Mouse (Mus musculus): Measurements from ENCODE around the gene Sprn. TPM values are rescaled to one million over a fixed set of nuclear protein-coding genes. Genes with fewer than 3 reads are reported as not detected.

Gene Sprn
- total and polyA plus RNA-seq, 3 experiments, result 0.11 TPM; not detected in 2

DNA sequence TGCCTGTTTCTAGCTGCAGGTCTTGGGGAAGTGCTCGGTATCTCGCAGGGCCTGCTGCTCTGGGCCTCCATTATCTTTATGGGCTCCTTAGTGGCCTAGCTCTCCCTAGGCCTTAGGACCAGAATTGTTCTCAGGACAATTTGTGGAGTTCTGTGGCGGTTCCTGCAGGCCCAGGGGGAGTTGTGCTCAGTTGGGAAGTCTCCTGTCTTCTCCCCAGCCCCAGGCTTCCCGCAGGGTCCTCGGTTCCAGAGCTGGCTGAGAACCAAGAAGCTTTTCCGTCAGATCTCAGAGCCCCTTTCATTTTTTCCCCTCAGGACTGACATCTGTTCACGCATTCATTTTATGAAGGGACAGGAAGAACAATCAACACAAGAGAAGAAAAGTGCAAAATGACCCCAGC is 10.0 kb upstream of the Sprn start, which contains the start of gene Olfr522:
Olfr522 (minus strand) TSS at position 101 of the 400 bp plus-strand sequence.
- no peak for DNase-seq (ENCODE audit: low spot score)
- no peak for ATAC-seq (ENCODE audit: extremely low read depth, insufficient number of reproducible peaks, low FRiP score, poor library complexity, severe bottlenecking)
- peaks cover 4% of the 10 kb centered on the region; the same call in 1 of the 2 replicates for H3K4me1 ChIP-seq (ENCODE audit: insufficient read depth, low read depth, low read length)

DNA sequence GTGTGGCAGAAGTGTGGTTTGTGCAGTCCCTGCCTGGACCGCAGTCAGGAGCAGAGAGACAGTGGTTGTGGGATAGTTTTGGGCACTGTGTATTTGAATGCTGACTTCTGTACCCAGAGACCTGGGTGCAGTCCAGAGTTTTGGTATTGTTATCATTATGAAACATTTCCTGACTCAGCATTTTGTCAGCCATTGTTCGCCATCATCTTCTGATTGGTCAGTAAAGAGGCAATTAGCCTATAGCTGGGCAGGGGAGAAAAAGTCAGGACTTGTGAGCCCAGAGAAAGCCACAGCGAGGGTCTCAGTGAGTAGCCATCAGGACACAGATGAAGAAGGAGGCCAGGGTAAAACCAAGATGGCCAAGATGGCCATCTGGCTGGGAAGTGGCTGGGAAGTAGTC is 5.7 kb upstream of the Sprn start:
- TF ChIP-seq CTCF (IDR thresholded peaks at IDR 0.05; ENCODE audit: low read depth, low read length) (no peak), POLR2AphosphoS5 (IDR thresholded peaks at IDR 0.05; ENCODE audit: insufficient replicate concordance, low read depth, low read length) (no peak), GATA2 (IDR thresholded peaks at IDR 0.05; ENCODE audit: borderline replicate concordance, low read depth, low read length) (no peak)

More for the DNA sequence above, 10.0 kb upstream of the Sprn start, which contains the start of gene Olfr522:
- Histone ChIP-seq H3K27me3 (ENCODE audit: insufficient read depth, low read length) (peaks cover 41% of the 10 kb centered on the region), H3K4me3 (ENCODE audit: low read depth, low read length) (no peak within 1 kb of the TSS), H3K36me3 (replicated peaks) (no peaks in the 10 kb centered on the region), H3K9me3 (replicated peaks) (no peaks in the 10 kb centered on the region)
- no peak for TF ChIP-seq TAL1 (conservative IDR thresholded peaks at IDR 0.05; ENCODE audit: low read depth, low read length)
- no peak for TF ChIP-seq GATA1 (IDR thresholded peaks at IDR 0.05; ENCODE audit: borderline replicate concordance, low read length)

DNA sequence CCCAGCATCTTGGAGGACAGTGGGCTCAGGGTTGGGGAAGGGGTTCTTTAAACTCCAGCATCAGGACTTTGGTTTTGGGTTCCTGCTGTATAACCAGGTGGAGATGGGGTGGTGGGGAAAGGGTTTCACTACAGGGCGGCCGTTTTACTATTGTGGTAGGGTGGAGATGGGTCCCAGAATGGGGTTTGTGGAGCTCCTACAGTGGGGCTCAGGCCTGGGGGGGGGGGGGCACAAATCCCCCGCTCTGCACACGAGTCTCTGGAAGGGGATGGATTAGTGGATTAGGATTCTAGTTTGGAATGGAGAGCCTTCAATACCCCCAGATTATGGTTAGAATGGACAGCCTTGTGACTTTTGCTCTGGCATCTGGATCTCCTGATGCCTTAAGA is 854 bp downstream of the Sprn start:
- no peak for ATAC-seq (ENCODE audit: extremely low read depth, insufficient number of reproducible peaks, low FRiP score, poor library complexity, severe bottlenecking)
- DNase-seq (ENCODE audit: low spot score), result no peak
- TF ChIP-seq POLR2AphosphoS5 (IDR thresholded peaks at IDR 0.05; ENCODE audit: insufficient replicate concordance, low read depth, low read length) (no peak), GATA1 (IDR thresholded peaks at IDR 0.05; ENCODE audit: borderline replicate concordance, low read length) (no peak), GATA2 (IDR thresholded peaks at IDR 0.05; ENCODE audit: borderline replicate concordance, low read depth, low read length) (no peak), CTCF (IDR thresholded peaks at IDR 0.05; ENCODE audit: low read depth, low read length) (no peak), TAL1 (conservative IDR thresholded peaks at IDR 0.05; ENCODE audit: low read depth, low read length) (no peak)

More for the DNA sequence above, 5.7 kb upstream of the Sprn start:
- no peaks in the 10 kb centered on the region for H3K36me3 ChIP-seq (replicated peaks)
- H3K4me3 ChIP-seq (ENCODE audit: low read depth, low read length), result no peak overlapping the region
- ATAC-seq (ENCODE audit: extremely low read depth, insufficient number of reproducible peaks, low FRiP score, poor library complexity, severe bottlenecking), result no peak; the same call in 1 of the 2 replicates
- no peaks in the 10 kb centered on the region for H3K9me3 ChIP-seq (replicated peaks)
- peaks cover 4% of the 10 kb centered on the region; the same call in 1 of the 2 replicates for H3K4me1 ChIP-seq (ENCODE audit: insufficient read depth, low read depth, low read length)
- DNase-seq (ENCODE audit: low spot score), result no peak
- H3K27me3 ChIP-seq (ENCODE audit: insufficient read depth, low read length), result peaks cover 44% of the 10 kb centered on the region

DNA sequence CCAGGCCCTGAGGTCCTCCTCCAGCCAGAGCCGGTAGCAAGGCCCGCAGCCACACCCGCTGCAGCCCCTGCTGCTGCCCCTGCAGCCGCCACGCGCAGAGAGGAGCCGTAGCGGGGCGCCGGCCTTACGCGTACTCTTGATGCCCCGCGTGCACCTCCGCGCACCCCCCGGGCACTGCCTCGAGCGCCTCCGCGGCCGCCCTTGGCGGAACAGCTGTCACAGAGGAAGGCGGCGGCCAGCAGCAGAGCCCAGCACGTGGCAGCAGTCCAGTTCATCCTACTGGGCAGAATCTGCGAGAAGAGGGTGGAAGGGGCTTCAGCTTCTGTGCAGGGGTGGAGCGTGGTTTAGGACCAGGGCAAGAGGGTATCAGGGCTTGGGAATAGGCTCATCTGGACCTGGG is 1.3 kb downstream of the Sprn start:
- no peak for TF ChIP-seq GATA1 (IDR thresholded peaks at IDR 0.05; ENCODE audit: borderline replicate concordance, low read length)
- TF ChIP-seq POLR2AphosphoS5 (IDR thresholded peaks at IDR 0.05; ENCODE audit: insufficient replicate concordance, low read depth, low read length), result no peak
- TF ChIP-seq GATA2 (IDR thresholded peaks at IDR 0.05; ENCODE audit: borderline replicate concordance, low read depth, low read length), result no peak
- TF ChIP-seq TAL1 (conservative IDR thresholded peaks at IDR 0.05; ENCODE audit: low read depth, low read length), result no peak
- no peak for TF ChIP-seq CTCF (IDR thresholded peaks at IDR 0.05; ENCODE audit: low read depth, low read length)
- Histone ChIP-seq H3K9me3 (replicated peaks) (no peaks in the 10 kb centered on the region), H3K4me1 (ENCODE audit: insufficient read depth, low read depth, low read length) (no peaks in the 10 kb centered on the region), H3K36me3 (replicated peaks) (peaks cover 45% of the 10 kb centered on the region), H3K27me3 (ENCODE audit: insufficient read depth, low read length) (peaks cover 3% of the 10 kb centered on the region), H3K4me3 (ENCODE audit: low read depth, low read length) (no peak overlapping the region)
- ATAC-seq (ENCODE audit: extremely low read depth, insufficient number of reproducible peaks, low FRiP score, poor library complexity, severe bottlenecking) (no peak), DNase-seq (ENCODE audit: low spot score) (no peak)

More for the DNA sequence above, 854 bp downstream of the Sprn start:
- Histone ChIP-seq H3K4me3 (ENCODE audit: low read depth, low read length) (no peak overlapping the region), H3K27me3 (ENCODE audit: insufficient read depth, low read length) (peaks cover 7% of the 10 kb centered on the region), H3K4me1 (ENCODE audit: insufficient read depth, low read depth, low read length) (no peaks in the 10 kb centered on the region), H3K36me3 (replicated peaks) (peaks cover 42% of the 10 kb centered on the region), H3K9me3 (replicated peaks) (no peaks in the 10 kb centered on the region)

DNA sequence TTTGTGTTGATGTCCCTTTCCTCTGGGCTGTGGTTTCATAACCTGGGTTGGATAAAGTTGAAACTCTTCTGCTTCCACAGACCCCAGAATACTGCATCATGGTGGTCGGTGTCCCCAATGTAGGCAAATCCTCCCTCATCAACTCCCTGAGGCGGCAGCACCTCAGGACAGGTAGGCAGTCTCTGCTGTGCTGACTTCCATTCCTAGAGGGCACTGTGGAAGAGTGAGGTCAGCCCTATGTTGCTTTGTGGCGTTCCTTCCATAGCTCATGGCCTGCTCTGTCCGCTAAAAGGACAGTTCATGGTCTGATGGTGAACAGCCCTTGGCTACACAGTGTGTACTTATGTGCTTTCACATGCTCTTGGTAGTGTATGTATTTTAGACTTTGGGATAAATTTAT is 10.1 kb downstream of the Sprn start:
- Histone ChIP-seq H3K9me3 (replicated peaks) (no peaks in the 10 kb centered on the region), H3K27me3 (ENCODE audit: insufficient read depth, low read length) (no peaks in the 10 kb centered on the region), H3K4me1 (ENCODE audit: insufficient read depth, low read depth, low read length) (peaks cover 15% of the 10 kb centered on the region), H3K4me3 (ENCODE audit: low read depth, low read length) (no peak overlapping the region), H3K36me3 (replicated peaks) (peaks cover 82% of the 10 kb centered on the region)
- ATAC-seq (ENCODE audit: extremely low read depth, insufficient number of reproducible peaks, low FRiP score, poor library complexity, severe bottlenecking) (no peak), DNase-seq (ENCODE audit: low spot score) (no peak)
- TF ChIP-seq GATA2 (IDR thresholded peaks at IDR 0.05; ENCODE audit: borderline replicate concordance, low read depth, low read length) (no peak), POLR2AphosphoS5 (IDR thresholded peaks at IDR 0.05; ENCODE audit: insufficient replicate concordance, low read depth, low read length) (no peak), TAL1 (conservative IDR thresholded peaks at IDR 0.05; ENCODE audit: low read depth, low read length) (no peak), CTCF (IDR thresholded peaks at IDR 0.05; ENCODE audit: low read depth, low read length) (no peak), GATA1 (IDR thresholded peaks at IDR 0.05; ENCODE audit: borderline replicate concordance, low read length) (no peak)

DNA sequence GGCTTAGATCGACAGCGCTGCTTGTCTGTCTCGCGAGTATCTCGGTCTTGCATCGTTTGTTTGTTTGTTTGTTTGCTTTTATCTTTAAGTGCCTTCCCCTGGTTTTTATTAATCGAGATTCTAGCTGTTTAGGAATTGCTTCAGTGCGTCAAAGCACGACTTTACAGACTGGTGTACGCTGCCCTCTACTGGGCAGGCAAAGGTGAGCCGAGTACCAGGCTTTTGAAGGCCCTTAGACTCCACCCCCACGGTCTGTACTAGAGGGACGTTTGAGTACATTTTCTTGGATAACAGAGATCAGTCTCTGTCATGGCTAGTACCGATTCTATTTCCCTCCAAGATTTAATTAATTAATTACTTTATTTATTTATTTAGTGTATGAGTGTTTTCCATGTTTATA is 13.3 kb downstream of the Sprn start:
- peaks cover 65% of the 10 kb centered on the region for H3K36me3 ChIP-seq (replicated peaks)
- H3K4me3 ChIP-seq (ENCODE audit: low read depth, low read length), result no peak overlapping the region
- peak; percentile 41 for ATAC-seq (ENCODE audit: extremely low read depth, insufficient number of reproducible peaks, low FRiP score, poor library complexity, severe bottlenecking)

DNA sequence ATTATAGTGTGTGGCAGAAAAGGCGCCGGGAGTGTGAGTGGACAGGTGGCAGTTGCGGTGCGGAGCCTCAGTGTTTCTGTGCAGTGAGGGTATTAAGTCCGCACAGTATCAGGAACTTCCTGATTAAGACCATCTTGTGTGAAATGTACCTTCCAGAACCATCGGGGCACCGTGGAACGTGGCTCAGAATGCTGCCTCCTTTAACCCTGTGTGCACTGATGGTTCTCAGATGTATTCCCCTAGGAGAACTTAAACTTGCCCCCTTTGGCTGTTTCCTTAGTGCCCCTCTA is 16.7 kb downstream of the Sprn start:
- TF ChIP-seq GATA1 (IDR thresholded peaks at IDR 0.05; ENCODE audit: borderline replicate concordance, low read length) (no peak), POLR2AphosphoS5 (IDR thresholded peaks at IDR 0.05; ENCODE audit: insufficient replicate concordance, low read depth, low read length) (no peak), TAL1 (conservative IDR thresholded peaks at IDR 0.05; ENCODE audit: low read depth, low read length) (no peak), CTCF (IDR thresholded peaks at IDR 0.05; ENCODE audit: low read depth, low read length) (no peak), GATA2 (IDR thresholded peaks at IDR 0.05; ENCODE audit: borderline replicate concordance, low read depth, low read length) (no peak)
- DNase-seq (ENCODE audit: low spot score), result no peak
- Histone ChIP-seq H3K9me3 (replicated peaks) (no peaks in the 10 kb centered on the region), H3K27me3 (ENCODE audit: insufficient read depth, low read length) (no peaks in the 10 kb centered on the region), H3K4me1 (ENCODE audit: insufficient read depth, low read depth, low read length) (peaks cover 58% of the 10 kb centered on the region), H3K4me3 (ENCODE audit: low read depth, low read length) (peak overlapping the region; percentile 96), H3K36me3 (replicated peaks) (peaks cover 61% of the 10 kb centered on the region)
- ATAC-seq (ENCODE audit: extremely low read depth, insufficient number of reproducible peaks, low FRiP score, poor library complexity, severe bottlenecking), result no peak; the same call in 1 of the 2 replicates

More for the DNA sequence above, 13.3 kb downstream of the Sprn start:
- TF ChIP-seq TAL1 (conservative IDR thresholded peaks at IDR 0.05; ENCODE audit: low read depth, low read length) (no peak), CTCF (IDR thresholded peaks at IDR 0.05; ENCODE audit: low read depth, low read length) (peak; percentile 46)
- no peaks in the 10 kb centered on the region for H3K27me3 ChIP-seq (ENCODE audit: insufficient read depth, low read length)
- peaks cover 34% of the 10 kb centered on the region for H3K4me1 ChIP-seq (ENCODE audit: insufficient read depth, low read depth, low read length)
- DNase-seq (ENCODE audit: low spot score), result peak; percentile 70
- H3K9me3 ChIP-seq (replicated peaks), result no peaks in the 10 kb centered on the region
